Mouse (Mus musculus): ENCODE data around the gene Drg2.

DNA sequence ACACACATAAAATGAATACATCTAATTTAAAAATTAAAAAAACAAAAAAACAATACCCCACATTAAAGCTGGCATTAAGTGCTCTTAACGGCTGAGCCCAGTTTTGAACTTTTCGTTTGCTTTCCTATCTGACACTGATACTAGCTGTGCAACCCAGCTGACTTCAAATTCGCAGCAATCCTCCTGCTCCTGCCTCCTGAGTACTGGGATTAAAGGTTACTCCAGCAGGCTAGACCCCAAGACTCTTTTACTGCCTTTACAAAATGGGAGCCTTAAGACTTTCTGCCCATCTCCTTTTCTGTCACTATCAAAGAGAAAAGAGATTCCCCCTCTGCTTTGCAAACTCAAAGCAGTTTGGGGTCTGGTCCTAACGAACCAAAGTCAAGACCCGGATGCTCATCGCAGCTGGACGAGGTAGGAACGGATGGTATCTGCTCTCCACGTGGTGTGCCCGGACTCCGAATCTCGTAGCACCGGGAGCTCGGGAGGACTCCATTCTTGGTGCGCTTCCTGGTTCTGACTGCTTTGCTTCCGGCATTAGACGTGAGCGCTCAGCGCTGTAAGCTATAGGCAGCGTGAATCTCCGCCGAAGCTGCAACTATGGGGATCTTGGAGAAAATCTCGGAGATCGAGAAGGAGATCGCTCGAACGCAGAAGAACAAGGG lies at the start of gene Drg2:
- no peak for TF ChIP-seq GATA1 (IDR thresholded peaks at IDR 0.05; ENCODE audit: borderline replicate concordance, low read length)
- TF ChIP-seq FLI1 (IDR thresholded peaks at IDR 0.05; ENCODE audit: low read length): no peak
